Mouse (Mus musculus): Measurements from ENCODE around the gene Lamp1.

- TF ChIP-seq CTCF (IDR thresholded peaks at IDR 0.05; ENCODE audit: borderline replicate concordance, insufficient read depth, low read length) (no peak), POLR2A (IDR thresholded peaks at IDR 0.05; ENCODE audit: low read depth, low read length) (no peak)
These were observed 19.2 kb downstream of the Lamp1 start for GRCm38 (mm10) chr8:13178137-13178536.
